Mouse (Mus musculus) midbrain, embryonic 10.5 days (tissue): ENCODE measurements around the gene Gm44805. TPM values are rescaled to one million over a fixed set of nuclear protein-coding genes. Genes with fewer than 3 reads are reported as not detected.

ENCODE experiments used
- DNase-seq: peaks from one replicate; pipeline ENCODE4 v3.0.0-alpha.2; 2017; ENCODE audit warnings: low spot score
- H3K27ac ChIP-seq: fragments of 300-500 bp; sonication (generic); replicated peaks from 2 replicates; pipeline ENCODE4 v1.5.1; 2016; ENCODE audit warnings: mild to moderate bottlenecking
- H3K27me3 ChIP-seq: fragments of 300-500 bp; sonication (generic); 2 replicates; pipeline ENCODE4 v1.6.1; 2016; ENCODE audit warnings: low read depth, mild to moderate bottlenecking; ENCODE audit not compliant: poor library complexity, severe bottlenecking
- H3K36me3 ChIP-seq: fragments of 300-500 bp; sonication (generic); 2 replicates; pipeline ENCODE4 v1.6.1; 2016; ENCODE audit warnings: mild to moderate bottlenecking, moderate library complexity
- H3K4me1 ChIP-seq: fragments of 300-500 bp; sonication (generic); 2 replicates; pipeline ENCODE4 v1.6.1; 2016
- H3K4me3 ChIP-seq: fragments of 300-500 bp; sonication (generic); 2 replicates; pipeline ENCODE4 v1.5.1; 2016; ENCODE audit warnings: mild to moderate bottlenecking, moderate library complexity
- H3K9me3 ChIP-seq: fragments of 300-500 bp; sonication (generic); replicated peaks from 2 replicates; pipeline ENCODE4 v1.6.1; 2016; ENCODE audit warnings: mild to moderate bottlenecking
- WGBS: fragments of 180-500 bp; shearing (Covaris S2); methylation state at CpG from one replicate; pipeline ENCODE4 v1.1.7; 2016; 5-methylcytosine and 5-hydroxymethylcytosine counted together
- polyA plus RNA-seq: library from polyadenylated mRNA; unstranded; fragments of >200 nt; fragmentation: Nextera tagmentation; extraction: Ambion mirVana; gene quantifications from 2 replicates; pipeline ENCODE4 v1.2.1, GENCODE M21; 2016

The Gm44805 gene
- polyA plus RNA-seq, 1 experiment from 2014 or later = not detected

- no peaks in the 10 kb centered on the region for H3K4me1 ChIP-seq
- H3K4me3 ChIP-seq = no peak overlapping the region
- no peak overlapping the region for H3K27ac ChIP-seq
- no peaks in the 10 kb centered on the region for H3K36me3 ChIP-seq
- H3K9me3 ChIP-seq = no peaks in the 10 kb centered on the region
- H3K27me3 ChIP-seq = no peaks in the 10 kb centered on the region
- DNase-seq = no peak
- WGBS = 68% methylated on average over 4 of the region's 4 CpGs
Observed at GRCm38 (mm10) chr7:19685374-19685773, 4.2 kb upstream of the Gm44805 start.

- DNase-seq = no peak
- 91% methylated on average over 6 of the region's 6 CpGs for WGBS
- Histone ChIP-seq H3K4me3 (no peak overlapping the region), H3K27ac (no peak overlapping the region), H3K4me1 (no peaks in the 10 kb centered on the region), H3K9me3 (no peaks in the 10 kb centered on the region), H3K36me3 (no peaks in the 10 kb centered on the region), H3K27me3 (no peaks in the 10 kb centered on the region)
Observed at GRCm38 (mm10) chr7:19683771-19684201, 2.6 kb upstream of the Gm44805 start.

GRCm38 (mm10) chr7:19682979-19683378 lies 1.8 kb upstream of the Gm44805 start:
- DNase-seq = no peak
- Histone ChIP-seq H3K27me3 (no peaks in the 10 kb centered on the region), H3K9me3 (no peaks in the 10 kb centered on the region), H3K4me1 (no peaks in the 10 kb centered on the region), H3K27ac (no peak overlapping the region), H3K4me3 (no peak overlapping the region), H3K36me3 (no peaks in the 10 kb centered on the region)
- 83% methylated on average over 3 of the region's 3 CpGs for WGBS

- H3K4me1 ChIP-seq = no peaks in the 10 kb centered on the region
- no peaks in the 10 kb centered on the region for H3K27me3 ChIP-seq
- H3K27ac ChIP-seq = no peak overlapping the region
- 85% methylated on average over 2 of the region's 2 CpGs for WGBS
- H3K36me3 ChIP-seq = no peaks in the 10 kb centered on the region
- H3K9me3 ChIP-seq = no peaks in the 10 kb centered on the region
- DNase-seq = no peak
- no peak overlapping the region for H3K4me3 ChIP-seq
Observed at GRCm38 (mm10) chr7:19680702-19681101, 521 bp downstream of the Gm44805 start.

- Histone ChIP-seq H3K4me1 (no peaks in the 10 kb centered on the region), H3K27ac (no peak overlapping the region), H3K4me3 (no peak overlapping the region), H3K9me3 (no peaks in the 10 kb centered on the region), H3K36me3 (no peaks in the 10 kb centered on the region), H3K27me3 (no peaks in the 10 kb centered on the region)
- DNase-seq = no peak
- WGBS = 94% methylated on average over 3 of the region's 3 CpGs
Observed at GRCm38 (mm10) chr7:19678901-19679300, 2.3 kb downstream of the Gm44805 start.

GRCm38 (mm10) chr7:19677872-19678271 lies 3.4 kb downstream of the Gm44805 start, which contains the start of gene Apoc2:
Apoc2 (minus strand) TSS chr7:19677941.
- no peaks in the 10 kb centered on the region for H3K27me3 ChIP-seq
- WGBS = 83% methylated on average over 8 of the region's 8 CpGs
- no peaks in the 10 kb centered on the region for H3K9me3 ChIP-seq
- no peak for DNase-seq
- H3K4me1 ChIP-seq = no peaks in the 10 kb centered on the region
- H3K36me3 ChIP-seq = no peaks in the 10 kb centered on the region
- H3K4me3 ChIP-seq = no peak within 1 kb of the TSS
- no peak within 1 kb of the TSS for H3K27ac ChIP-seq

GRCm38 (mm10) chr7:19676662-19677061 lies 4.6 kb downstream of the Gm44805 start:
- Histone ChIP-seq H3K4me1 (no peaks in the 10 kb centered on the region), H3K27me3 (no peaks in the 10 kb centered on the region), H3K4me3 (no peak overlapping the region), H3K9me3 (no peaks in the 10 kb centered on the region), H3K27ac (no peak overlapping the region), H3K36me3 (no peaks in the 10 kb centered on the region)
- 70% methylated on average over 1 of the region's 1 CpGs for WGBS
- DNase-seq = no peak

GRCm38 (mm10) chr7:19675824-19676223 lies 5.4 kb downstream of the Gm44805 start:
- H3K4me3 ChIP-seq = no peak overlapping the region
- no peaks in the 10 kb centered on the region for H3K36me3 ChIP-seq
- no peaks in the 10 kb centered on the region for H3K4me1 ChIP-seq
- no peak for DNase-seq
- no peaks in the 10 kb centered on the region for H3K9me3 ChIP-seq
- no peak overlapping the region for H3K27ac ChIP-seq
- WGBS = 84% methylated on average over 10 of the region's 10 CpGs
- H3K27me3 ChIP-seq = no peaks in the 10 kb centered on the region

GRCm38 (mm10) chr7:19673083-19673699 lies 8.0 kb downstream of the Gm44805 start:
- Histone ChIP-seq H3K4me3 (no peak overlapping the region), H3K27me3 (no peaks in the 10 kb centered on the region), H3K9me3 (no peaks in the 10 kb centered on the region), H3K27ac (no peak overlapping the region), H3K36me3 (no peaks in the 10 kb centered on the region), H3K4me1 (peaks cover 10% of the 10 kb centered on the region)
- no peak for DNase-seq
- 73% methylated on average over 14 of the region's 14 CpGs for WGBS

GRCm38 (mm10) chr7:19671511-19671910 lies 9.7 kb downstream of the Gm44805 start:
- WGBS = 76% methylated on average over 10 of the region's 10 CpGs
- no peaks in the 10 kb centered on the region for H3K36me3 ChIP-seq
- no peaks in the 10 kb centered on the region for H3K27me3 ChIP-seq
- DNase-seq = no peak
- H3K4me1 ChIP-seq = peaks cover 10% of the 10 kb centered on the region
- no peaks in the 10 kb centered on the region for H3K9me3 ChIP-seq
- H3K4me3 ChIP-seq = no peak overlapping the region
- no peak overlapping the region for H3K27ac ChIP-seq

GRCm38 (mm10) chr7:19668947-19669721 lies 12.1 kb downstream of the Gm44805 start:
- Histone ChIP-seq H3K4me3 (peak overlapping the region; percentile 35), H3K9me3 (0 out of 2 replicates have a peak, but pooled peaks cover 3% of the 10 kb centered on the region), H3K27me3 (no peaks in the 10 kb centered on the region), H3K27ac (peak overlapping the region; percentile 59), H3K36me3 (no peaks in the 10 kb centered on the region), H3K4me1 (peaks cover 19% of the 10 kb centered on the region)
- 11% methylated on average over 10 of the region's 10 CpGs for WGBS
- DNase-seq = peak; percentile 87

- H3K27ac ChIP-seq = no peak overlapping the region
- H3K9me3 ChIP-seq = 0 out of 2 replicates have a peak, but pooled peaks cover 3% of the 10 kb centered on the region
- 81% methylated on average over 2 of the region's 2 CpGs for WGBS
- no peaks in the 10 kb centered on the region for H3K27me3 ChIP-seq
- H3K4me1 ChIP-seq = peaks cover 33% of the 10 kb centered on the region
- DNase-seq = no peak
- no peak overlapping the region for H3K4me3 ChIP-seq
- peaks cover 4% of the 10 kb centered on the region for H3K36me3 ChIP-seq
Observed at GRCm38 (mm10) chr7:19667434-19667833, 13.8 kb downstream of the Gm44805 start.

- H3K9me3 ChIP-seq = 0 out of 2 replicates have a peak, but pooled peaks cover 3% of the 10 kb centered on the region
- 66% methylated on average over 3 of the region's 3 CpGs for WGBS
- no peak for DNase-seq
Observed at GRCm38 (mm10) chr7:19666750-19667149, 14.5 kb downstream of the Gm44805 start.

More at GRCm38 (mm10) chr7:19666750-19667149, 14.5 kb downstream of the Gm44805 start:
- no peak overlapping the region for H3K27ac ChIP-seq
- peaks cover 33% of the 10 kb centered on the region for H3K4me1 ChIP-seq
- no peaks in the 10 kb centered on the region for H3K27me3 ChIP-seq
- H3K4me3 ChIP-seq = no peak overlapping the region
- peaks cover 11% of the 10 kb centered on the region for H3K36me3 ChIP-seq
